Mouse (Mus musculus) cerebellum, postnatal 4 days (tissue): Measurements from ENCODE around the gene Mettl11b.
"Not testable (repeated sequence)": the region's sequence is repeated elsewhere in the genome, so short reads cannot be mapped to it uniquely, and the experiment has no call there.

Experiments
- DNase-seq, 2 experiments: peaks; one replicate each; pipeline ENCODE4 v3.0.0; 2022; ENCODE audit warnings: low spot score in 2 of 2, mixed read lengths in 1 of 2

Gene Mettl11b

DNA sequence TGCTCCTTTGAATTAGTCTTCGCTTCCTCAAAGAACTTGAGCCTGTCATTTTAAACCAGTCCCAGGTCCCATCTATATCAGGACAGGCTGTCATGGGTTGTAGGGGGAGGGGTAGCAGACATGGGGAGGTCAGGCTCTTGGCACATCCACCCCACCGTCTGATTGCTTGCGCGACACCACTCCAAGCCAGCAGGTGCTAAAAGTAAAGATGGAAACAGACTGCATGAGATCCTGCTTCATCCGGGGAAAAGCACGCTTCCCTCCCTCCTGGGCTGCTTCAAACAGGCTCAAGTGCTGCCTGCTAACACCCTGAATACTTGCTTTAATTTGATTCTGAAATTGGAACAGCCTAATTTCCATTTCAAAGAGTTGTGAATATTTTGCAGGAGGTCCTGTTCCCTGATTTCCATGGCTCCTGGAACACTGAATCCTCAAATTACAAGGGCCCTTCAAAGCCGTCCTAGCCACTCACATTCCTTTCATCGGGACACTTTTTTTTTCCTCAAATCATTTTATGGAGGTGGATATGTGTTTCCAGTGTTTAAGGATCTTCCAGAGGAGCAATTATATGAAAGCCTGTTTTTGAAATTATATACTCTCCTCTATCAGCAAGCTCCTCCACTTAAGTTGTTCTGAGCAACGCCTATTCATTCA lies at the start of gene Mettl11b:
Gene Mettl11b, minus strand, starts transcription at position 127 of the 654 bp plus-strand sequence.
- peak in 1 of 2 experiments; percentile 1 for DNase-seq

DNA sequence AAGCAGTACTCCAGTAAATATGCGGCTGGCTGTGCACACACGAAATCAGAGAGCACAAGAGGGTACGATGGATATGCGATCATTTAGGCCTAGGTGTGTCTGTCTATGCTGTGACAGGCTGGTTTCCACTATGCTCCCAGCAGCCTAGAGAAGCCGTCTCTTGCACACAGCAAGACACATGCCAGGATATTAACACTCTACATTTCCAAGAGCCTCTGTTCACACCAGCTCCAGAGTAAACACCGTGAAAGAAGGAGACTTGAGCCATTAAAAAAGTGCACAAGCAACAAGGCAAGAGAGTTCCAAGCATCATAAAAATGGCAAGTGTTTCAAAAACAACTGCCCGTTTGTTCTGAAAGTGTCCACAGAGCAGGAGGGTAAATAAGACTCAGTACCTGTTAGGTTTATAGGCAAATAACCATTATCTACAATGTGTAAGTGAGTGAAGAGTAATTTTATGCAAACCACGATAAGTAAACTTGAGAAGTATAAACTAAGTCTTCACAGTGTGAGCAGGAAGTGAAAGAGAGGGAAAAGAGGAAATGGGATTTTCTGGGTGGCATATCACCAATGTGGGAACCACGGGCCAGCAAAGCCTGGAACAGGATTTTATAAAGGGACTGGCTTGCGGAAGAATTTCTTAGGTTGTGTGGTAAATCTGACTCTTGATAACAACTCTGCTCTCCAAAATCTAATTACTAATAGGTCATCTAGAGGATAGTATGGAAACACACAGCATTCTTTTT lies 32.6 kb upstream of the Mettl11b start:
- no peak for DNase-seq

DNA sequence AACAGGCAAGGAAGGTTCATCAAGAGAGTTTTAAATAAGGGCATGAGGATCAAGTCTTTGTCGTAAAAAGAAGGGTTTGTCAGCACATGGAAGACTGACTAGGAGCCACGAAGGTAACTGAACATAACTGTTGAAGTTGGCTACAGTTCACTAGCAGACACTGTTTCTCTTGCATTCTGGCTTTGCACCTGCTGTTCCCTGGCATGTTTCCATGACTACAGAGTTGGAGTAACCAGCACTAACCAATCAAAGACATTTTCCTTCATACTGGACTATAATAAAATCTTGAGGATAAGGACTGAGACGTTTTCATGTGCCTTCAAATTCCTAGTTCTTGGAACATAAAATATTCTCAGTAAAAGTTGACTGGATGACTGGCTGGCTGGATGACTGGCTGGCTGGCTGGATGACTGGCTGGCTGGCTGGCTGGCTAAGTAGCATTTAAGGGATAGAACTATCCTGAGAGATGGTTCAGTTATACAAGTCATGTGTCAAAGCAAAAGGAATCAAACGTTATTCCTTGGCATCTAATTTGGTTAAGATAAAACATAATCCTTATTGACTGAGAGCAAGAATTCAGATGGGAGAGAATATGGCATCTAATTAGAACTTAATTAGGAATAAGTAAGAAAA lies 26.4 kb upstream of the Mettl11b start:
- DNase-seq = no peak

DNA sequence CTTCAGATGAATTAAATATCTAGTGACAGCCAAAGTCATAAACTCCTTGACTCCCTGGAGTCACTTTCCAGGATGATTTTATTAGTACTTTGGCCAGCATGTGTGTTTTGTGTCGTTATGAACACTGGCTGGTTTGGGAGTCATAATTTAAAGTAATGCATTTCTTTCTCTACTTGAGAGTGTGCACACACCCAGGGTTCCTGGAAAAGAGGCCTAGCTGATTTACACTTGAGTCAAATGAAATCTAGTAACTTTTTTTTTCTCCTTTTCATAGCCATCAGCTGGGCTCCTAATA lies 12.2 kb upstream of the Mettl11b start:
- DNase-seq = no peak

DNA sequence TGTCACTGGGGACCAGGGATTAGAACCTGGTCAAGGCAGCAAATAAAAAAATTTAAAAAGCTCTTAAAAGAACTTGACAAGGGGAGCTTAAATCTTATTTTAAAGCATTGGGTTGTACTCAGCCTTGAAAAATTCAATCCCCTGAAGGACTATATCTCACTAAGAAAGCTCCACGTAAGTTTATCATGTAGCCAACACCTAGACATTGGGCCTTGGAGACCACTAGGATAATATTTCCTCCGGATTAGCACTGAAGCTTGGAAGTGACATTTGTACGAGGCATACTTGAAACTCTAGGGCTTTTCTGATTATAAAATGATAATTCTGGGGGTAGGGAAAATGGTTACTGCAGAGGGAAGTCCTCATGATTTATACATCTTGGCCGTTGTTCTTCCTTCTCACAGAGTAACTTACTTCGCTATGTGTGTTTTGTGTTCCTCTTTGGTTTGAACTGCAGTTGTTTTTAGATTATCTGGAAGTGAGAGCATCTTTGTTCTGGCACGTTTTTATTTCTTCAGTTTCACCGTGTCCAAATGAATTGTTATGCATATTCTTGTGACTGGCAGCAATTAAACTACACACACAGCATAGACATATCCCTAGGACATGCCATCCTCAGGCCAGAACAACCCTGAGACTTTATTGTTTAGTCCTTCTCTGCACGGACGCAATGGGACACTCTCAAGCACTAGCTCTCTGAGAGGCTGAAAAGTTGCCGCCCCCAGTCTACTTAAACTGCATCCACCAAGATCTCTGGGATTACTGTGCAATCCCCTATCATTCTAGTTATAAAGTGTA lies 11.6 kb upstream of the Mettl11b start:
- DNase-seq = no peak

DNA sequence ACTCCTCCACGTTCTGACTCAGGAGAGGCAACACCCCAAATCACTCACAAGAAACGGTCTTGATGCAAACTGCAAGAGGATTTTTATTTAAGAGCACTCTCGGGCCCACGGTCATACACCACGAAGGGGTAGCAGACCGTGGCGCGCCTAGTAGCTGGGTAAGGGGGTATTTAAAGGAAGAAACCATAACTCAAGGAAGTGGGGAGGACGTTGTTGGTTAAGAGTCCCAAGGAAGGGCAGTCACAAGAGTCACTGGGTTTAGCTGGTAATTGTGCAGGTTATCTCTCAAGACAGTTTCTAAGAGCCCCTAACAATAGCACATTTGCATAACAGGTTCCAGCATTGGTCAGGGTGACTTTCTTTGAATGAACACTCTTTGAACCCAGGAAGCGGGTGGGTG lies 6.1 kb upstream of the Mettl11b start:
- DNase-seq = not testable (repeated sequence)

DNA sequence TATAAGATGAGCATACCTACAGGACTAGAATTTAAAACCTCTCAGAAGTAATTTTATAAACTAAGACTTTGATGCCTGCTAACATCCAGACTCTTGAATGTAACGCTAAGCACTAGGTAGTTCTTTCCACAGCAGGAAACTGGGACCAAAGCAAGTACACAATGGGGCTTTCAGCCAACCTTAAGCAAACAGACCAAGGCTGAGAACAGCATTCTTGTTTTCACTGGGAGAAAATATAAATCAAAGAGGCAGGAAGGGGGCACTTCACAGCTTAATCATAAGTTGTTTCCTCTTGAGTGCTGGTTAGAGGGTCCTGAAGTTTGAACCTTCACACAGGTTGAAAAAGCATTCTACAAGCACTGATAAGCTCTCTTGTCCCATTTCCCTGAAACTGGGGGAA lies 1.1 kb downstream of the Mettl11b start:
- DNase-seq = no peak

DNA sequence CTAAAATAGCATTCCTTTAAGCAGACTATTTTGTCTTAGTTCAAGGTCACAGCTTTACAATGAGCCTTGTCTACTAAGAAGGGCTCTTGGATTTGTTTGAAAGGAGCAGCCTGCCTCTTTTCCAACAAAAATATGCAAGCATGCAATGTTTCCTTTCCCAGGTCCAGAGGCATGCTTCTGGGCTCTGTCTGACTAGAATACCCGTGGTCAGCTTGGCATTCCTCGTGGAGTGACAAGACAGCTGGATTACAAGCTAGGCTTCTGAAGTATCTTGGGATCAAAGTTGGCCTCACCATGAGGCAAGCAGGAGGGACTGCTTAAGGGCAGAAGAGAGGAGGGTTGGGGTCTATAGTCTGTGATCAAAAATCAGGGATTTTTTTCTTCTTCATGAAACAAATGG lies 16.4 kb downstream of the Mettl11b start:
- DNase-seq = no peak

DNA sequence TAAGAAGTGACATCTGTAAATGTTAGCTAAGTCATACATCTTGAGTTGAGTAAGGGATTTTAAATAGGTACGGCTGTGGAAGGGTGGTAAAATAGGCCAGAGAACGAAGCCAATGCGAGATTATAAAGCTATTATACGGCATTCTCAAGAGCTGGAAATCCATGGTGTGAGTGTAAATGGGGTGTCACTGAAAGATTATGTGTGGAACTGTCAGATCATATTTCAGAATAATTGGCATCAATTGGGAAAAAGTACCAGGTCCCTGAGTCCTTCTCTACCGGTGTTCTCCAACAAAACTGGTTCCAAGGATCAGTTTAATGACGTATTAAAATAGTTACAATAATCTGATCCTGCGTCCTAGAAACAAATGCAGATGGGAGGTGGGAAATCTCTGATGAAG lies 24.5 kb downstream of the Mettl11b start:
- no peak for DNase-seq

DNA sequence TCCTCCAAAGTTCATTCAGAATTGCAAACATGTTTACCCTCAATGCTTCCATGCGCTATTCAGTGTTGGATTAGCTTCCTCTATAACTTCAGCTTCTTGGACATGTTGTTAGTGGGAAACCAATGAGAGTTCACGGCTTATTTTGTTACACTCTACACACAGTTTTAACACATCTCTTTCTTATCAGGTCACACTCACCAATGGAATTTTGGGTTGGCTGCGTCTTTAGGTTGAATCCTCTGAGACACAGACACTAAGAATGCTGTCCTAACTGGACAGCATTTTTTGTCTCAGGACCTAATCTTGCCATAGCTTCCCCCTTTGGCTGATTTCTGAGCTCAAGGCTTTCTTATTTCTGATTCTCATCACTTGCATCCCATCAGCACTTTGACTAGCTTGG lies 25.3 kb downstream of the Mettl11b start:
- DNase-seq = no peak

DNA sequence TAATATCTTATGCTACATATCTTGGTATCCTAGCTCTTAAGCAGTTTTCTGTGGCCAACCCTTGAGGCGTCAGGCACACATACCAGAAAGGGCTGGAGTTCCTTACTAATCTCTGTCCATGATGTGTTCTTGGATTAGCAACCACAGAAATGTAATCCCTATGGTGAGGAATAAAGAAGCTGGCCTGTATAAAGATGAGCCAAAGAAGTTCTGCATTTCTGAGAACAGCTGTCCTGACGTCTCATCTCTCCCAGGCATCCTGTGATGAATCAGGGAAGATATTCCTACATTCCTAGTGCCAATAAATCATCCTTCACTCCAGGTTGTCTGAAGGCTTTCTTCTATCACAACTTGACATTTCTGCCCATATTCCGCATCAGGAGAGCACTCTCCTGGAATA lies 33.2 kb downstream of the Mettl11b start:
- no peak for DNase-seq

DNA sequence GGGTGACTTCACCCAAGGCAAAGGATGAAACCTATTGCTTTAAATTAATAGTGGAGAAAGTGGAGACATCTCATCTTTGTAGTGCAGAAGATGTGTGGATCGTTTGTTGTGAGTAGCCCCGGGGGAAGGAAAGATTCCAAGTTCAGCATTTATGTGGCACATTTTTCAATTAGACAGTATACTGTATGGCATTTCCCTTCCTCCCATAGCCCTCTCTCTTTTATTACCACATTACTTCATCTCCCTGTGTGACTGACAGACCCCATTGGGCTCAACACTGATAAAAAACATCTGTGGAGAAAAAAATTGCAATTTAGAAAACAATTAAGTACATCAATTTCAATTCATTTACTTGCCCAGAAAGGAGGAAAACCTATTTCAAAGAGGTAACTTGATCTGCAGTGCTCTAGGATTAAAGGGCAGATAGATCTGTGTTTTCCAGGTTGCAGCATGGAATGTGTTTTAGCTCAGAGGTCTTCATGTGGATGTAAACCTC lies 42.0 kb downstream of the Mettl11b start:
- no peak for DNase-seq

DNA sequence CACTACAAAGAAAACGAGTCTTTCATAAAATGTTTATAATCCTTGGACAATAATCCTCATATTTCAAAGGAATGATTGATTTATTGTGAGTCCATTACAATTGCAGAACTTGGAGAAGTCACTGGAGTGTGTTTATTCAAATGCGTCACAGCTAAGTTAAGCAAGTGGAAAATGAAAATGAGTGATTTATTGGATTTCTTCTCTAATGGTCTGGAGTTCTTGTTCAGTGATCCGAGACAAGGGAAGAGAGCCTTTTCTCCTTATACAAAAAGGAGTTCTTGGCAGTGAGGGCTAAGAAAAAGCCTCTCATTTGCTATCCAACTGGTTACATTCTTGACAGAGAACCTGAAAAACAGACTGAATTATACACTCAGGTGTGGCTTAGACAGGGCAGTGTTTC lies 42.9 kb downstream of the Mettl11b start:
- DNase-seq = no peak

DNA sequence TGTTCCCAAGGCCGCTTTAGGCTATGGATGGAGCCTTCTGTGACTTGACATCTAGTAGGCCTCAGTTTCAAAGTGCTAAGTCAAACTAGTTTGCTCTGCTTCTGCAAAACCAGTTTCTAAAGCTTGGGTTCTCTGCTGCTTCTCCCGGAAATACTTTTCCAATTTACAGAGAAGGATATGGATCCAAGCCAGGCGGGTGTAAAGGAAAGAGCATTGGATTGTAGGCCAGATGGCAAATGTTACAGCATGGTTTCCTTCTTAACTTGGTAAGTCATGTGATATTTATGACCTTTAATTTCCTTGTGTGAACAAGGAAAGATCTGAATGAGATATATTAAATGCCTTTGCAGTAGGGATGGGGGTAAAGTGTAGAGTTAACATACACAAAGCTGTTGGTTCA lies 52.2 kb downstream of the Mettl11b start:
- DNase-seq = no peak

DNA sequence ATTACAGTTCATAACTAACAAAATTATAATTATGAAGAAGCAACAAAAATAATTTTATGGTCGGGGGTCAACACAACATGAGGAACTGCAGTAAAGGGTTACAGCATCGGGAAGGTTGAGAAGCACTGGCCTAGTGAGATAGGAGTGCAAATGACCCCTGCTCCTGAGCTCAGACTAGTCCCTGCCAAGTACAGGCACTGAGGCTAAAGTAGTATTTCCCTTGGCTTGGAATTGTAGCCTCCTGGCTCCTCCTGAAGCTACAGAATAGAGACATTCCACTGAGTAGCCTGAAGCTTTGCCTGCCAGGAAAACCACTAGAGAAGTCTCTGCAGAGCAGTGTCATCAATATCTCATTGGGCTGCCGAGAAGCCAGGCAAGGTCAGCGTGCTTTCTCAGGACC lies 53.7 kb downstream of the Mettl11b start:
- no peak for DNase-seq

DNA sequence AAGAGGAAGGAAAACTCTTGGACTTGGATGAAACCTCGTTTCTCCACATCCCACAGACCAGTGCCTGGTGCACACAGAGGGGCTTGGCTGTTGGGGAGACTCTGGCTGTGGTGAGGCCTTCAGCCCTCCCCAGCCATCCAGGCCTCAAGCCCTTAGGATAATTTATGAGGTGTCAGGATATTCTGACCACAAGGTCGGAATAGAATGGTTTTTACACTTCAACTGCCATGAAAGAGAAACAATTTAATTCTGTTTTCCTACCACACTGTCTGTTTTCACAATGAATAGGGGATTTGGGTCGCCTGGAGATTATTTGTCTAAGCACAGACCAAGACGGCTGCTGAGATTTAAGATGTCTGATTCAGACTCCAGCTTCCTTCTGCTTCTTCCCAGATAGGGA lies 54.3 kb downstream of the Mettl11b start:
- DNase-seq = no peak

DNA sequence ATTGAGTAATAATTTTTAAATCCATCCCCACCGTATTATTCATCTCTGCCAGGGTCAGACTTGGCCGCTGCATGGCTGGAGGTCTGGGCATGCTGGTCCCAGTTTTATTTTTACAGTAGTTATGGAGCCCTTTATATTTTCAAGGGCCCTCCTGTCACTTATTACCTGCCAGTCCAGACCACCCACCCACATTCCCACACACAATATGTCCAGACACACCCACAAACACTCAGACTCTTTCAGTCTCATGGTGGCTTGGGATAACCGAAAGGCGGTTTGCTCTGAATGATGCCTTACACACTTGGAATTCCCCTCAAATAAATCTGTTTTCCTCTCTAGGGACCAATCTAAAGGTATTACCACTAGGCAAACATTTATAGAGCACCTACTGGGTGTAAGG lies 55.1 kb downstream of the Mettl11b start:
- DNase-seq = no peak

DNA sequence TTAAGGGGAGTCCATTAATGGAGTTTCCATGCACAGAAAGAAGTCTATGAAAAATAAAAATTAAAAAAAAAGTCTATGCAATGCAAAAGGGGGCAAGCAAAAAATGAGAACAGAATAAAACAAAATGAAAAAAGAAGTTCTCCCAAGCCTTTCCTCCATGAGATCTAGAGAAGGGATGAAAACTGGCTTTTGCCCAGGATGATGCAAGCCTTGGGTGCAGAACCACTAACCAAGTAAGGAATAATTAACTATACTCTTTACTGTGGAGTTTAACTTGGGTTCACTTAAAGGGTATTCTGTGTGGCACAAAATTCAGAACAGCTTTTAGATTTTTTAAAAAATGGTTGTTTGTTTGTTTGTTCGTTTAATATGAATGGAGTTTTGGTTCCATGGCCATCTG lies 62.6 kb downstream of the Mettl11b start:
- DNase-seq = no peak

DNA sequence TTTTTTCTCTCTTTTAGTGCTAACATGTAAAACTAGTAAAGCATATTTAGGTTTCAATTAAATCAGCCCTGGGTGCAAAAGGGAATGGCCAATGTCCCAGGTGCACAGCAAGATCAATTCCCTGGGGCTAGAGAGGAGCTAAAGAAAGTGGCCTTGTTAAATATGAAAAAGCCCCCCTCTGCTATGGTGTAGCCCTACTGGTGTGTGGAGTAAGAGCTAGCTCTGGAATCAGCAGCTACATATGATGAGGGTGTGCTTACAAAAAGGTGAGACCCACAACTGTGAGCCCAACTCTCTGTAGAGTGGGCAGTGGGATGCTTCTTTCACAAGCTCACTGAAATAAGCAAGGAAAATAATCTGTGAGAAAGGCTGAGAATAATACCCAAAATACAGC lies 66.5 kb downstream of the Mettl11b start:
- no peak for DNase-seq

DNA sequence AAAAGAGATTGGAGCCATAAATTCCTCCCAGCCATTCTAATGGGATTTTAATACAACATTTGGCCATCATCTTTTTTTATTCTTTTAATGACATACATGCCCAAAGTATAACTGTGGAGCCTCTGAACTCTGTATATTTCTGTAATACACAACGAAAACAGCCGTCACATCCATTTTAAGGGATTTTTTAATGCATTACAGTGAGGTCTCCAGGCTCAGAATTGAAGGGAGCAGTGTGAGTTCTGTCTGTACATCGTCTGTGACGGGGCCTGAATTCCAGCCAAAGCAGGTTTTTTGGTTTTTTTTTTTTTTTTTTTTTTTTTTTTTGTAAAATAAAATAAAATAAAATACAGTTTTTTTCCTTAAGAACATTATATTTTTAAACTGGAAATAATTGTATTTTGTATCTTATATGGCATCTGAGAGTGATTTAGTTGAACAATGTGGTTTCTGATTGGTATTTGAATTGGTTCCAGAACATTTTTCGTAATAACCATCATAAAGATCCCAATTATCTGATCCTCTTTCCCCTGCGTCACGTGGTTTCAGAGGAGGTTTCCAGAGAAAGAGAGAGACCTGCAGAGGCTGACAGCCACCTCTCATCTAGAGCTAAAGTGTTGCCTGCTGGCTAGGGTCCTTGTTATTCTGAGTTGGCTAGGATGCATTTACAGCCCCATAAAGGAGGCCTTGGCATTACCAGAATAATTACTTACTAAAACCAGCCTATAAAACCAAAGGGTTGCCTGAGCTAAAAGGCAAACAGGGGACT lies 67.1 kb downstream of the Mettl11b start:
- DNase-seq = no peak

DNA sequence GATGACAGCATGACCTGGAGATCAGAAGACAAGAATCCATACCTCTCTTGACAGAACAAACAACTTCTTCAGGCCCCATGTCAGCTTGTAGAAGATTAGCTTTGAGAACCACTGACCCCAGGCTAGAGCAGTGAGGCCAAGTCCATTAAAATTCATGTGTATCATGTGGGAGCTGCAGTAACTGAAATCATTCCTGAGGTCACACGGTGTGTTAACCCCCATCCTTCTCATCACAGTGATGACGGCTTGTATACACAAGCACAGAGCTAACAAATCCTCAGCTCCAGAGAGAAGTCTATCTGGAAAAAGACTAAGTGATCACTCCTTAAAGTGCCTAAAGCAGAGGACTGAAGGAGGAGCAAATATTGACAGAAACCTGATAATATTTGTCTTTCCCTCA lies 68.0 kb downstream of the Mettl11b start:
- no peak for DNase-seq

DNA sequence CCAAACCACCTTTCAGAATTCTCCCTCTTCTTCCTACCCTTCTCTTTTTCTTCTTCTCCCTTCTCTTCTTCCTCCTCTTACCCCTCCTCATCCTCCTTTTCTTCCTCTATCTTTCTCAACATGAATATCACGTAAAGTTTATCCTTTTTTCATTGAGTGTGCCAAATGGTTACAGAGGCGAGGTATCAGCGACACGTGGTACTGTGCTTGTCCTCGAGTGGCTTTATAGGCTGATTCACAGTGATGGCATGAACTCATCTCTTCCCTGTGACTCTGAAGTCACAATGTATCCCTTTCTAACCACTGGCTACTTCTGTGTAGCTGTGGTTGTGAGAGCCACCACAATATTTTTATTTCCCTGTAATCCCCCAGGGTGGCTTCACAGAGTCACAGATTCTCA lies 68.6 kb downstream of the Mettl11b start:
- DNase-seq = no peak
